ENCODE assay signal across 8 mouse cellular contexts in the genomic region with DNA sequence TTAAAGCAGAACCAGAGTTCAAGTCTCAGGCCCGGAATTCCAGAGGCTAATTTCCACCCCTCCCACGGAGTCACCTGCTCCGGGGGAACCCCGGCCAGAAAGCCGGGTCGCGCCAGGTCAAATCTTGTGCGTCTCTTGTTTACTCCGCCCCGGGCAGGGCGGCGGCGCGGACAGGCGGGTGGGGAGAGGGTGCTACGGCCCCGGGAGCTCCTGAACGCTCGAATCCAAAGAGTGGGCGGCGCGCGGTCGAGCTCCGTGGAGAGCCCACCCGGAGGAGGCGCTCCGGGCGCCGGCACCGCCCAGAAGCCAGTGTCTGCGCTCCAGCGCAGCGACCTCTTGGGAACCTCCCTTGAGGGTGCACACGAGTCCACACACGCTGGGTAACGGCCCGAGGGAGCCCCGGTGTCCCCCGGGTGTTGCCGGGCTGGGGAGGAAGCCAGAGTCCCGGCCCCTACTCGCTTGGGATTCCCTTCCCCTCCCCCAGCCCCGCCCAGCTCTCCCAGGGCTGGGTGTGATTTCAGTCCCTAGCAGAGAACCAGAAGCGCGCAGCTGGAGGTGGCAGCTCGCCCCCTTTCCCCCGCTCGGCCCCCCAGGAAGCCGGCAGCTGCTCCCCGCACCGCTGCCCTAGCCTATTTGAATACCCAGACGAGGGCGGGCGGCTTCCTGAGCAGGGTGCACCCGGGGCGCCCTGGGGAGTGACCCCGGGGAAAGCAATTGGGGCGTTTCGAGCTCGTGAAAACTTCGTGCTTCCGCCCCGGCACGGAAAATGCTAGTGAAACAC. TPM values are rescaled to one million over a fixed set of nuclear protein-coding genes. Genes with fewer than 3 reads are reported as not detected.
DNase-seq lines count a peak whose midpoint lies in the region; ATAC-seq and TF ChIP-seq lines count a peak whose summit lies in the region.

No protein-coding gene starts in this region.

- under 1% methylated on average over 50 of the region's 65 CpGs for WGBS in lung, embryonic 16.5 days
- under 1% methylated on average over 65 of the region's 65 CpGs for WGBS in olfactory bulb, adult 2 months

- DNase-seq in cerebellum, adult 11-12 months: peak; percentile 83
- peak; percentile 74 to 82 for DNase-seq in layer of hippocampus, postnatal 10 days (ENCODE audit: low spot score in 2 of 2)
- DNase-seq in thymus, adult 18-20 months: peak; percentile 85 to 89

- ATAC-seq in frontal cortex, adult (ENCODE audit: low TSS enrichment): peak; percentile 24
- peak; percentile 57 for ATAC-seq in hematopoietic stem cell, adult 5-6 weeks (replicated peaks in 1 of 2; ENCODE audit: insufficient read depth in 1 of 2, low FRiP score in 2 of 2, low TSS enrichment in 1 of 2, low read depth in 1 of 2, poor library complexity in 2 of 2, severe bottlenecking in 2 of 2)
- ATAC-seq in lung, embryonic 16.5 days (ENCODE audit: low read depth): peak; percentile 63

- TF ChIP-seq CTCF in ES-Bruce4 (IDR thresholded peaks at IDR 0.05; ENCODE audit: low read depth, low read length): no peak
- TF ChIP-seq CTCF in olfactory bulb, adult 2 months (IDR thresholded peaks at IDR 0.05; ENCODE audit: insufficient read depth, low read depth, low read length): no peak

- H3K9ac ChIP-seq in ES-Bruce4 (ENCODE audit: low read depth, poor library complexity, severe bottlenecking): peak overlapping the region; percentile 54
- peak overlapping the region; percentile 61 for H3K9ac ChIP-seq in lung, embryonic 16.5 days (ENCODE audit: low read length)

- peaks cover 8% of the 10 kb centered on the region; the same call in 1 of the 2 replicates for H3K27me3 ChIP-seq in ES-Bruce4 (ENCODE audit: control insufficient read depth, insufficient read depth, low read length, poor library complexity, severe bottlenecking)
- no peaks in the 10 kb centered on the region; the same call in 1 of the 2 replicates for H3K27me3 ChIP-seq in lung, embryonic 16.5 days (ENCODE audit: control insufficient read depth, insufficient read depth, low read depth, low read length)

- H3K4me1 ChIP-seq in ES-Bruce4 (ENCODE audit: control insufficient read depth, insufficient read depth, low read length): no peaks in the 10 kb centered on the region
- 0 out of 2 replicates have a peak, but pooled peaks cover 2% of the 10 kb centered on the region for H3K4me1 ChIP-seq in lung, embryonic 16.5 days (replicated peaks; ENCODE audit: control insufficient read depth, insufficient read depth, low read length)
- no peaks in the 10 kb centered on the region for H3K4me1 ChIP-seq in olfactory bulb, adult 2 months (ENCODE audit: control insufficient read depth, insufficient read depth, low read length)

- no peak for TF ChIP-seq POLR2A in ES-Bruce4 (IDR thresholded peaks at IDR 0.05; ENCODE audit: insufficient read depth, low read length)
- peak; percentile 38; the same call in 1 of the 2 replicates for TF ChIP-seq POLR2A in olfactory bulb, adult 2 months (IDR thresholded peaks at IDR 0.05; ENCODE audit: insufficient read depth, low read depth, low read length)

- TF ChIP-seq EP300 in ES-Bruce4 (IDR thresholded peaks at IDR 0.05; ENCODE audit: insufficient read depth, low read depth, low read length): 0 out of 2 replicates have a peak, but pooled peaks have one; percentile 45

- peak overlapping the region; percentile 87 for H3K4me3 ChIP-seq in ES-Bruce4 (ENCODE audit: low read depth, low read length)
- peak overlapping the region; percentile 72 for H3K4me3 ChIP-seq in lung, embryonic 16.5 days (ENCODE audit: low read length)
- H3K4me3 ChIP-seq in olfactory bulb, adult 2 months (ENCODE audit: insufficient read depth, low read depth, low read length): peak overlapping the region; percentile 100

- no peaks in the 10 kb centered on the region for H3K36me3 ChIP-seq in ES-Bruce4 (ENCODE audit: control insufficient read depth, insufficient read depth, low read length, poor library complexity, severe bottlenecking)
- H3K36me3 ChIP-seq in lung, embryonic 16.5 days (ENCODE audit: control insufficient read depth, insufficient read depth, low read length): no peaks in the 10 kb centered on the region

- H3K4me2 ChIP-seq in lung, embryonic 16.5 days (ENCODE audit: low read depth, low read length): peak overlapping the region; percentile 64

- H3K9me3 ChIP-seq in ES-Bruce4 (replicated peaks; ENCODE audit: control insufficient read depth, insufficient read depth, low read length, poor library complexity, severe bottlenecking): no peaks in the 10 kb centered on the region
- H3K9me3 ChIP-seq in lung, embryonic 16.5 days (ENCODE audit: control insufficient read depth, low read length): no peaks in the 10 kb centered on the region

- H3K27ac ChIP-seq in ES-Bruce4 (ENCODE audit: insufficient read depth, low read length): no peak overlapping the region
- peak overlapping the region; percentile 82 for H3K27ac ChIP-seq in lung, embryonic 16.5 days (ENCODE audit: low read length)
- H3K27ac ChIP-seq in olfactory bulb, adult 2 months (ENCODE audit: insufficient read depth, low read depth, low read length): peak overlapping the region; percentile 85

RNA-seq across cellular contexts. Expression of a gene that starts 1.2 kb away (rescaled TPM):
- polyA plus RNA-seq in ES-Bruce4 (2011; ENCODE audit: insufficient read depth, insufficient read length, low read depth, missing spikeins): 3.4 and 4.3 TPM in 2 replicates
- 6.6 and 7.4 TPM in 2 replicates for total RNA-seq in hematopoietic stem cell, adult 5-6 weeks (2017)
- total RNA-seq in layer of hippocampus, postnatal 10 days (2021): 100 to 1,000 TPM; 215 to 228 TPM
- 4.7 and 5.6 TPM in 2 replicates for polyA plus RNA-seq in lung, embryonic 16.5 days (2015; fragmentation: Nextera tagmentation; extraction: Ambion mirVana)
- polyA plus RNA-seq in olfactory bulb, adult 2 months (2012; ENCODE audit: insufficient read depth, insufficient read length, low replicate concordance, missing spikeins): 134 and 206 TPM in 2 replicates

Comparison
In these comparisons a context has a peak if more than half of its experiments do, and no peak if none do; other contexts are left out.
1. RNA of a gene that starts 1.2 kb away (polyA plus RNA-seq): 134 to 206 TPM in olfactory bulb, adult 2 months; 4.7 to 5.6 TPM in lung, embryonic 16.5 days and 3.4 to 4.3 TPM in ES-Bruce4; every median in the first group is over 10 times any median in the second.
2. Peak in every context shown above with its lines, with median percentiles within 50 percentile points of each other: H3K4me3 ChIP-seq, DNase-seq and ATAC-seq.